Mouse (Mus musculus) ES-Bruce4 (cell line): ENCODE results near the gene Fndc3b. TPM values are rescaled to one million over a fixed set of nuclear protein-coding genes. Genes with fewer than 3 reads are reported as not detected.

Experiments used
- H3K27ac ChIP-seq: 2 replicates; pipeline ENCODE4 v1.5.1; 2012; ENCODE audit warnings: low read length, inconsistent platforms; ENCODE audit not compliant: insufficient read depth
- H3K27me3 ChIP-seq: 2 replicates; pipeline ENCODE4 v1.6.1; 2012; ENCODE audit warnings: mild to moderate bottlenecking, low read length, inconsistent platforms; ENCODE audit not compliant: control insufficient read depth, poor library complexity, insufficient read depth, severe bottlenecking
- H3K36me3 ChIP-seq: 2 replicates; pipeline ENCODE4 v1.6.1; 2012; ENCODE audit warnings: inconsistent platforms, mild to moderate bottlenecking, low read length, moderate library complexity; ENCODE audit not compliant: control insufficient read depth, poor library complexity, insufficient read depth, severe bottlenecking
- H3K4me1 ChIP-seq: one replicate; pipeline ENCODE4 v1.8.1; 2011; ENCODE audit warnings: low read length; ENCODE audit not compliant: control insufficient read depth, insufficient read depth
- H3K4me3 ChIP-seq: 2 replicates; pipeline ENCODE4 v1.5.1; 2011; ENCODE audit warnings: low read depth, mild to moderate bottlenecking, low read length
- H3K9ac ChIP-seq: 2 replicates; pipeline ENCODE4 v1.6.1; 2012; ENCODE audit warnings: low read depth, mild to moderate bottlenecking, inconsistent platforms; ENCODE audit not compliant: poor library complexity, severe bottlenecking
- H3K9me3 ChIP-seq: replicated peaks from 2 replicates; pipeline ENCODE4 v1.6.1; 2012; ENCODE audit warnings: mild to moderate bottlenecking, low read length, inconsistent platforms; ENCODE audit not compliant: control insufficient read depth, poor library complexity, insufficient read depth, severe bottlenecking
- CTCF ChIP-seq: IDR thresholded peaks from one replicate; pipeline ENCODE4 v1.8.1; 2011; ENCODE audit warnings: low read depth, low read length
- EP300 ChIP-seq: IDR thresholded peaks from 2 replicates; pipeline ENCODE4 v1.6.1; 2011; ENCODE audit warnings: low read depth, low read length; ENCODE audit not compliant: insufficient read depth
- POLR2A ChIP-seq: IDR thresholded peaks from one replicate; pipeline ENCODE4 v1.8.1; 2011; ENCODE audit warnings: low read length; ENCODE audit not compliant: insufficient read depth
- polyA plus RNA-seq: library from polyadenylated mRNA; stranded (reverse); fragments of >200 nt; gene quantifications from 2 replicates; pipeline ENCODE4 v1.2.4, GENCODE M21; 2011; ENCODE audit warnings: low read depth; ENCODE audit not compliant: missing spikeins, insufficient read depth, insufficient read length

The Fndc3b gene
- polyA plus RNA-seq, 1 experiment, result 36.7 TPM

DNA sequence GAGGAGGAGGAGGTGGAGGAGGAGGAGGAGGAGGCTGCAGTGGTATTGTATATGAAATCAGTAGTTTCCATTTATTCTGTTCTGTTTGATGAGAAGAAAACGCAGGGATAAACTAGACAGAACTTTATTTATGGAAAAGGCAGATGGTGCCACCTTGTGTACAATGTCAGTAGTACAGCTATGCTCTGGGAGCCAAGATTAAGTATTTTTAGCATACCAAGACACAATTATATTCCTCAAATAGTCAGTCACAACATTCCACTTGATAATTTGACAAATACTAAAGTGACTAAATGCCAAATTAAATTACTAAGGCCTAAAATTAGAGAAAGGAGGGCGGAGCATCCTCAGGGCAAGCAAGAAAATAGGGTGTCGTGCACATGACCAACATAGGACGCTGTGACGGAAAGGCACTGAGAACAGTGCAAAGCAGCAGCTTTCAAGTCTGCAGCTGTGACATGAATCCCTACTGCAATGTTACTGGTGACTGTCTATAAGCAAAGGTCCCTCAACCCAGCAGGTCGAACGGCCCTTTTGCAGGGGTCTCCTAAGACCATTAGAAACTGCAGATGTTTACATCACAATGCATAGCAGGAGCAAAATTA, 244.7 kb downstream of the Fndc3b start:
- H3K4me1 ChIP-seq, result no peaks in the 10 kb centered on the region
- H3K27me3 ChIP-seq, result no peaks in the 10 kb centered on the region
- no peaks in the 10 kb centered on the region for H3K36me3 ChIP-seq
- TF ChIP-seq EP300, result no peak
- no peak for TF ChIP-seq POLR2A
- TF ChIP-seq CTCF, result no peak
- peaks cover 2% of the 10 kb centered on the region; the same call in 1 of the 2 replicates for H3K9me3 ChIP-seq
- H3K27ac ChIP-seq, result no peak overlapping the region
- no peak overlapping the region for H3K9ac ChIP-seq
- H3K4me3 ChIP-seq, result no peak overlapping the region

DNA sequence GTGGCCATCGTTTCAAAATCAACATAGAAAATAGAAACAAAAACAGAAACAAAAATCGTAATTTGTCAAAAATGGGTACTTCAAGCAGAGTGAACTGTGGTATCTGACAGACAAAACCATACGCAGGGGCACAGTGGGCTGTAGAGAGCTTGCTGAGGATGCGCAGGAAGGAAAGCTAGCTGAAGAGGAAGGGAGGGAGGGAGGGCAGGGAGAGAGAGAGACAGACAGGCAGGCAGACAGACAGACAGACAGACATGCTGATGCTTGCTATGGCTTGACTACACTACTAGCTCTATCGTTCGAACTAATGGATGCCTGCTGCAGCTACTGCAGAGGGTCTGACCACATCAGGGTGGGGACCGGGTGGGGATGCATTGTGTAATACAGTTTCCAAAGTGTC, 247.7 kb downstream of the Fndc3b start:
- H3K27ac ChIP-seq, result no peak overlapping the region
- no peaks in the 10 kb centered on the region for H3K36me3 ChIP-seq
- peaks cover 5% of the 10 kb centered on the region; the same call in 1 of the 2 replicates for H3K9me3 ChIP-seq

DNA sequence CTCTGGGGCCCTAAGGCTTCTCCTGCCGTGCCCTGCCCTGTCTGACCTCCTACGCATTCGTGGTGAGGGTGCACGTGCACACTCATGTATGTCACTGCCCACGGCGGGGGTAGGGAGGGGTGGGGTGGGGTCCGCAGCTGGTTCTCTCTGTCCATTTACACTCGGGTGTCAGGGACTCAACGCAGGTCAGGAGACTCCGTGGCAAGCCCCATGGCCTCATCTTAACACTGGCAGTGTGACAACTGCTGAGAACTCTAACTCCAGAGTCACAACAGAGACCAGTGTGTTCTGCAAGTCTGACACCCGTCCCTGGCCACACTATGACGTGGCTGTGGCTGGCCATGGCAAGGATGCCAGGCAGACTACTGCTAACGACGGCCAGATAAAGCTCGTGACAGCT, 248.2 kb downstream of the Fndc3b start:
- H3K27me3 ChIP-seq, result no peaks in the 10 kb centered on the region
- H3K27ac ChIP-seq, result no peak overlapping the region
- H3K9ac ChIP-seq, result no peak overlapping the region
- peaks cover 5% of the 10 kb centered on the region; the same call in 1 of the 2 replicates for H3K9me3 ChIP-seq
- no peaks in the 10 kb centered on the region for H3K36me3 ChIP-seq
- no peaks in the 10 kb centered on the region for H3K4me1 ChIP-seq
- TF ChIP-seq EP300 (no peak), POLR2A (no peak), CTCF (no peak)
- no peak overlapping the region for H3K4me3 ChIP-seq

More for the DNA sequence above, 247.7 kb downstream of the Fndc3b start:
- H3K9ac ChIP-seq, result no peak overlapping the region
- H3K4me3 ChIP-seq, result no peak overlapping the region
- TF ChIP-seq EP300 (no peak), CTCF (no peak), POLR2A (no peak)
- H3K27me3 ChIP-seq, result no peaks in the 10 kb centered on the region
- no peaks in the 10 kb centered on the region for H3K4me1 ChIP-seq

DNA sequence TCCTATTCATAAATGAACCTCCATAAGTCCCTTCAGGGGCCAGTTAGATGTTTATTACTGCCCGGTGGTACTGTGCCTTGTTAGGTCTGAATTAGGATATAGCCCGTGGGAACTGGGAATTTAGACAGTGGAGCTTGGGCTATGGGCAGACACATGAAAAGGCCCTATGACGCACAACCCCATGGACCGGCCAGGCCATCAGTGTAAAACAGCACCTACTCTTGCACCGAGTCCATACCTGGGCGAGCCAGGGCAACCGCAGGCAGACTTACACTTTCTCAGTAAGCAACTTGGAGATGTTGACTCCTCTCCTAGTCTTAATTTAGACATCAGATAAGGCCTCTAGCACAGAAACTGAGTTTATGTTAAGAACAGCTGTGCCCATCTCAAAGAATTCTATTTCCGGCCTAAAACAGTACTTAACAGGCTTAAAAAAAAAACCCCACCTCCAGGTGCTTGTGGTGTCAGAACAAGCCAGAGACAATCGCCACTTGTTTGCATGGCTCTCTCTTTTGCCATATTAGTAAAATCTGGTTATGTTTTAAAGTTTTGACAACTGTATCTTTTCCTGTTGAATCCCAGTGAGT, 248.7 kb downstream of the Fndc3b start:
- no peak overlapping the region for H3K9ac ChIP-seq
- no peaks in the 10 kb centered on the region for H3K4me1 ChIP-seq
- H3K9me3 ChIP-seq, result peaks cover 5% of the 10 kb centered on the region; the same call in 1 of the 2 replicates
- TF ChIP-seq EP300 (no peak), CTCF (no peak), POLR2A (no peak)
- H3K4me3 ChIP-seq, result no peak overlapping the region
- H3K27ac ChIP-seq, result no peak overlapping the region
- no peaks in the 10 kb centered on the region for H3K27me3 ChIP-seq
- no peaks in the 10 kb centered on the region for H3K36me3 ChIP-seq

DNA sequence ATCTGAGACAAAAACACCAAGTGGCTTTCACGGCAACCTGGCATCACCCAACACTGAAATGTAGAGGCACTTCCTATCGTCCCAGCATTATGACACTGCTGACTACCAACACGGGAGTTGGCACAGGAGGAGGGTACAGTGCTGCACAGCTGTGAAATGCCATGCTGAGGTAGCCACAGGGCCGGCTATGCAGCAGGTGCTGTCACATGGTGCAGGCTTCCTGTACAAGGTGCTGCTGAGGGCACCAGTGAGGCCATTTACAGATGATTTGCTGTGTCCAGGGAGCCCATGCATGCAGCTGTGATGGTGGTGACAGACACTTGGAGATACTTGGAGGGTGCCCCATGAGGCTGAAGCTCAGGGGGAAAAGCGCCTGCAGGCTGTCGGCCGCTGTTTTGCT, 249.2 kb downstream of the Fndc3b start:
- H3K9me3 ChIP-seq, result peaks cover 5% of the 10 kb centered on the region; the same call in 1 of the 2 replicates
- H3K4me3 ChIP-seq, result no peak overlapping the region
- H3K36me3 ChIP-seq, result no peaks in the 10 kb centered on the region
- no peak overlapping the region for H3K9ac ChIP-seq
- TF ChIP-seq EP300 (no peak), CTCF (no peak), POLR2A (no peak)
- H3K27me3 ChIP-seq, result no peaks in the 10 kb centered on the region
- no peak overlapping the region for H3K27ac ChIP-seq
- no peaks in the 10 kb centered on the region for H3K4me1 ChIP-seq

DNA sequence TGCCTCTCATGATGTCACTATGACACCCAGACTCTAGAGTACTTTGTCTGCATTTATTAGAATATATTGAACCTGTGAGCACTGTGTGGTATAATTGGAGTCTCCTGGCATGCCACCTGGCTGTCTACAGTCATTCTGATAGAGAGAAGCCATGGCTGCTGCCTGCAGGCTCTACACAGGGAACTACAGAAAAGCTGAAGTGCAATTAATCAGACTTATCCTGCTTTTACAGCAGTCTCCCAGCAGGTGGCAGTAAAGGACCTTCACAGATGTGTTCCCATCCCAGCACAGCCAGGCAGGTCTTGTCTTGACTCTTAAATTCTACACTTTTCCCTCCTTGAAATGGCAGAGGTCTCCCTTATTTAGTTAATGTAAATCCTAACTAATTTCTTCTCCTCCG, 250.1 kb downstream of the Fndc3b start:
- peaks cover 5% of the 10 kb centered on the region; the same call in 1 of the 2 replicates for H3K9me3 ChIP-seq
- no peak overlapping the region for H3K9ac ChIP-seq
- H3K27me3 ChIP-seq, result no peaks in the 10 kb centered on the region
- H3K36me3 ChIP-seq, result no peaks in the 10 kb centered on the region
- no peak overlapping the region for H3K27ac ChIP-seq
- no peak overlapping the region for H3K4me3 ChIP-seq
- H3K4me1 ChIP-seq, result no peaks in the 10 kb centered on the region
- TF ChIP-seq EP300 (no peak), POLR2A (no peak), CTCF (peak; percentile 60)
